In genomic region chr7:142430160-142430678, GRCm38 (mm10) we compare ENCODE assay signal across 8 mouse cellular contexts. TPM values are rescaled to one million over a fixed set of nuclear protein-coding genes. Genes with fewer than 3 reads are reported as not detected.
DNase-seq lines count a peak whose midpoint lies in the region; ATAC-seq lines count a peak whose summit lies in the region.

No protein-coding gene starts in this region.

- no peaks in the 10 kb centered on the region for H3K9me3 ChIP-seq in forebrain, embryonic 13.5 days (replicated peaks)
- H3K9me3 ChIP-seq in forebrain, embryonic 11.5 days (ENCODE audit: control insufficient read depth, low read length) = no peaks in the 10 kb centered on the region
- H3K9me3 ChIP-seq in midbrain, embryonic 13.5 days = no peaks in the 10 kb centered on the region

- H3K36me3 ChIP-seq in forebrain, embryonic 13.5 days (ENCODE audit: poor library complexity, severe bottlenecking) = no peaks in the 10 kb centered on the region
- H3K36me3 ChIP-seq in forebrain, embryonic 11.5 days (ENCODE audit: control insufficient read depth, insufficient read depth, low read length) = no peaks in the 10 kb centered on the region
- no peaks in the 10 kb centered on the region for H3K36me3 ChIP-seq in midbrain, embryonic 13.5 days

- H3K4me3 ChIP-seq in forebrain, embryonic 13.5 days = no peak overlapping the region
- no peak overlapping the region for H3K4me3 ChIP-seq in forebrain, embryonic 11.5 days (ENCODE audit: low read depth, low read length)
- H3K4me3 ChIP-seq in midbrain, embryonic 13.5 days (replicated peaks) = no peak overlapping the region

- peak; percentile 87 for ATAC-seq in forebrain, embryonic 13.5 days
- ATAC-seq in forebrain, embryonic 11.5 days (replicated peaks; ENCODE audit: low FRiP score) = no peak
- ATAC-seq in midbrain, embryonic 13.5 days = peak; percentile 87
- ATAC-seq in megakaryocyte, adult 5-6 weeks (ENCODE audit: poor library complexity, severe bottlenecking) = no peak
- ATAC-seq in megakaryocyte-erythroid progenitor cell, adult 5-6 weeks (replicated peaks; ENCODE audit: low FRiP score, low TSS enrichment, poor library complexity, severe bottlenecking) = no peak

- H3K27me3 ChIP-seq in forebrain, embryonic 13.5 days = no peaks in the 10 kb centered on the region; the same call in 1 of the 2 replicates
- H3K27me3 ChIP-seq in forebrain, embryonic 11.5 days (ENCODE audit: control insufficient read depth, insufficient read depth, low read length) = no peaks in the 10 kb centered on the region
- H3K27me3 ChIP-seq in midbrain, embryonic 13.5 days = no peaks in the 10 kb centered on the region; the same call in 1 of the 2 replicates

- H3K27ac ChIP-seq in forebrain, embryonic 13.5 days = peak overlapping the region; percentile 54; the same call in 1 of the 2 replicates
- no peak overlapping the region for H3K27ac ChIP-seq in forebrain, embryonic 11.5 days (ENCODE audit: low read depth, low read length)
- H3K27ac ChIP-seq in midbrain, embryonic 13.5 days = peak overlapping the region; percentile 40; the same call in 1 of the 2 replicates

- no peak overlapping the region; the same call in 1 of the 2 replicates for H3K9ac ChIP-seq in forebrain, embryonic 13.5 days
- no peak overlapping the region for H3K9ac ChIP-seq in forebrain, embryonic 11.5 days (ENCODE audit: low read length)
- H3K9ac ChIP-seq in midbrain, embryonic 13.5 days (replicated peaks) = no peak overlapping the region

- H3K4me1 ChIP-seq in forebrain, embryonic 13.5 days = peaks cover 19% of the 10 kb centered on the region
- H3K4me1 ChIP-seq in forebrain, embryonic 11.5 days (replicated peaks; ENCODE audit: control insufficient read depth, insufficient read depth, low read length) = no peaks in the 10 kb centered on the region
- H3K4me1 ChIP-seq in midbrain, embryonic 13.5 days (replicated peaks) = peaks cover 10% of the 10 kb centered on the region

- 29% methylated on average over 12 of the region's 12 CpGs for WGBS in forebrain, embryonic 13.5 days
- 78% methylated on average over 12 of the region's 12 CpGs for WGBS in forebrain, embryonic 11.5 days
- 59% methylated on average over 12 of the region's 12 CpGs for WGBS in midbrain, embryonic 13.5 days

- peak overlapping the region; percentile 34; the same call in 1 of the 2 replicates for H3K4me2 ChIP-seq in forebrain, embryonic 13.5 days
- no peak overlapping the region for H3K4me2 ChIP-seq in forebrain, embryonic 11.5 days (ENCODE audit: low read depth, low read length, severe bottlenecking)
- no peak overlapping the region for H3K4me2 ChIP-seq in midbrain, embryonic 13.5 days (replicated peaks)

- DNase-seq in forebrain, embryonic 11.5 days (ENCODE audit: low spot score) = no peak
- DNase-seq in urinary bladder, postnatal 14 days (ENCODE audit: low spot score) = peak; percentile 73
- DNase-seq in urinary bladder, postnatal 4 days (ENCODE audit: low spot score in 2 of 2) = no peak
- peak; percentile 64 to 74 for DNase-seq in kidney, postnatal 4 days

RNA-seq across cellular contexts. Expression of gene Syt8, which starts 4.4 kb away (rescaled TPM):
- not detected in 2 replicates for polyA plus RNA-seq in forebrain, embryonic 13.5 days (2015; fragmentation: Nextera tagmentation; extraction: Ambion mirVana)
- polyA plus RNA-seq in forebrain, embryonic 11.5 days (2014; fragmentation: Nextera tagmentation; extraction: Ambion mirVana) = not detected in 2 replicates
- not detected in 2 replicates for polyA plus RNA-seq in midbrain, embryonic 13.5 days (2015; fragmentation: Nextera tagmentation; extraction: Ambion mirVana)
- total RNA-seq in megakaryocyte, adult 5-6 weeks (2015) = 0.39 TPM in 1 of 2 replicates, not detected in the other
- total RNA-seq in megakaryocyte, adult 5-6 weeks (2017) = not detected in 2 replicates
- total RNA-seq in megakaryocyte-erythroid progenitor cell, adult 5-6 weeks (2014; fragmentation: Nextera tagmentation) = 2.0 TPM in 1 of 2 replicates, not detected in the other
- total RNA-seq in megakaryocyte-erythroid progenitor cell, adult 5-6 weeks (2017) = not detected in 2 replicates

RNA-seq across cellular contexts. Expression of gene Tnni2, which starts 11.4 kb away (rescaled TPM):
- 0.61 TPM in 1 of 2 replicates, not detected in the other for polyA plus RNA-seq in forebrain, embryonic 13.5 days (2015; fragmentation: Nextera tagmentation; extraction: Ambion mirVana)
- 1.3 TPM in 1 of 2 replicates, not detected in the other for polyA plus RNA-seq in forebrain, embryonic 11.5 days (2014; fragmentation: Nextera tagmentation; extraction: Ambion mirVana)
- polyA plus RNA-seq in midbrain, embryonic 13.5 days (2015; fragmentation: Nextera tagmentation; extraction: Ambion mirVana) = 0.59 and 0.75 TPM in 2 replicates
- total RNA-seq in megakaryocyte, adult 5-6 weeks (2015) = 18.8 and 20.9 TPM in 2 replicates
- total RNA-seq in megakaryocyte, adult 5-6 weeks (2017) = 25.6 and 27.6 TPM in 2 replicates
- not detected in 2 replicates for total RNA-seq in megakaryocyte-erythroid progenitor cell, adult 5-6 weeks (2014; fragmentation: Nextera tagmentation)
- 0.99 and 18.9 TPM in 2 replicates for total RNA-seq in megakaryocyte-erythroid progenitor cell, adult 5-6 weeks (2017)

RNA-seq across cellular contexts. Expression of gene Lsp1, which starts 30.4 kb away (rescaled TPM):
- polyA plus RNA-seq in forebrain, embryonic 13.5 days (2015; fragmentation: Nextera tagmentation; extraction: Ambion mirVana) = 4.2 TPM in 2 replicates
- 8.7 and 9.8 TPM in 2 replicates for polyA plus RNA-seq in forebrain, embryonic 11.5 days (2014; fragmentation: Nextera tagmentation; extraction: Ambion mirVana)
- polyA plus RNA-seq in midbrain, embryonic 13.5 days (2015; fragmentation: Nextera tagmentation; extraction: Ambion mirVana) = 6.5 and 6.9 TPM in 2 replicates
- total RNA-seq in megakaryocyte, adult 5-6 weeks (2015) = 1,220 and 1,304 TPM in 2 replicates
- total RNA-seq in megakaryocyte, adult 5-6 weeks (2017) = 1,314 and 1,552 TPM in 2 replicates
- 16.9 and 39.8 TPM in 2 replicates for total RNA-seq in megakaryocyte-erythroid progenitor cell, adult 5-6 weeks (2014; fragmentation: Nextera tagmentation)
- total RNA-seq in megakaryocyte-erythroid progenitor cell, adult 5-6 weeks (2017) = 12.1 and 42.5 TPM in 2 replicates

RNA-seq across cellular contexts. Expression of gene Ctsd, which starts 42.4 kb away (rescaled TPM):
- 145 and 166 TPM in 2 replicates for polyA plus RNA-seq in forebrain, embryonic 13.5 days (2015; fragmentation: Nextera tagmentation; extraction: Ambion mirVana)
- 129 and 147 TPM in 2 replicates for polyA plus RNA-seq in forebrain, embryonic 11.5 days (2014; fragmentation: Nextera tagmentation; extraction: Ambion mirVana)
- 191 and 206 TPM in 2 replicates for polyA plus RNA-seq in midbrain, embryonic 13.5 days (2015; fragmentation: Nextera tagmentation; extraction: Ambion mirVana)
- 193 and 197 TPM in 2 replicates for total RNA-seq in megakaryocyte, adult 5-6 weeks (2015)
- 218 and 236 TPM in 2 replicates for total RNA-seq in megakaryocyte, adult 5-6 weeks (2017)
- total RNA-seq in megakaryocyte-erythroid progenitor cell, adult 5-6 weeks (2014; fragmentation: Nextera tagmentation) = 129 and 174 TPM in 2 replicates
- 136 and 174 TPM in 2 replicates for total RNA-seq in megakaryocyte-erythroid progenitor cell, adult 5-6 weeks (2017)

RNA-seq across cellular contexts. Expression of gene Gm49369, which starts 47.8 kb away (rescaled TPM):
- polyA plus RNA-seq in forebrain, embryonic 13.5 days (2015; fragmentation: Nextera tagmentation; extraction: Ambion mirVana) = 1.5 TPM in 1 of 2 replicates, not detected in the other
- polyA plus RNA-seq in forebrain, embryonic 11.5 days (2014; fragmentation: Nextera tagmentation; extraction: Ambion mirVana) = not detected in 2 replicates
- polyA plus RNA-seq in midbrain, embryonic 13.5 days (2015; fragmentation: Nextera tagmentation; extraction: Ambion mirVana) = not detected in 2 replicates
- not detected in 2 replicates for total RNA-seq in megakaryocyte, adult 5-6 weeks (2015)
- 24.9 and 36.8 TPM in 2 replicates for total RNA-seq in megakaryocyte, adult 5-6 weeks (2017)
- total RNA-seq in megakaryocyte-erythroid progenitor cell, adult 5-6 weeks (2014; fragmentation: Nextera tagmentation) = not detected in 2 replicates
- total RNA-seq in megakaryocyte-erythroid progenitor cell, adult 5-6 weeks (2017) = 32.8 TPM in 1 of 2 replicates, not detected in the other

Comparison
In these comparisons a context has a peak if more than half of its experiments do, and no peak if none do; other contexts are left out.
1. ATAC-seq: peak in forebrain, embryonic 13.5 days (single experiment) and midbrain, embryonic 13.5 days (single experiment); none in forebrain, embryonic 11.5 days (single experiment), megakaryocyte, adult 5-6 weeks (single experiment) and megakaryocyte-erythroid progenitor cell, adult 5-6 weeks (single experiment).
2. DNase-seq: peak in urinary bladder, postnatal 14 days (single experiment) and kidney, postnatal 4 days (2 of 2); none in forebrain, embryonic 11.5 days (single experiment) and urinary bladder, postnatal 4 days (0 of 2).